Comparison of ENCODE assay signal across 17 mouse cellular contexts in the genomic region with DNA sequence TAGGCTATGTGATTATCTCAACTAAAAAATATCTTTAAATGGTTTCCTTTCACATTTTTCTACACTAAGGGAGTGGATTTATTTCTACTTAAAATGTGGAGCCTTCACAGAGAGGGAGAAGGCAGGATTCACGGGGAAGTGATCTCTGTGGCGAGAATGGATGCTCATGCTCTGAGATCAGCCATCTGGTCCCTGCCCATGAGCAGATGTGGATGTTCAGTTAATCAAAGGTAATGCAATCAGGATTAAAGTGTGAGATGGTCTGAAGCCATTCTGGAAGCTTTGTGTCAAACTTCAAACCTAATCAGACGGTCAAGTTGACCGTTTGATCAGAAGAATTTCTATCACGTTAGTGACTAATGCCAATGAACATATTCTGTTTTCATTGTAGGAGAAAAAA.
"Had no signal": no experiment of that assay in that cellular context is flagged by ENCODE, and none has a peak within 500 bp of the region (broad histone marks: within the 10 kb centered on the region; RNA-seq: fewer than 3 reads in every experiment).

No protein-coding gene starts in this region.

- ATAC-seq: liver, embryonic 12.5 days; midbrain, embryonic 13.5 days; midbrain, embryonic 15.5 days had no signal

- H3K4me1 ChIP-seq: liver, embryonic 12.5 days; midbrain, embryonic 13.5 days; midbrain, embryonic 15.5 days; neural tube, embryonic 15.5 days had no signal

- H3K36me3 ChIP-seq: liver, embryonic 12.5 days; midbrain, embryonic 10.5 days; midbrain, embryonic 13.5 days; midbrain, embryonic 15.5 days; neural tube, embryonic 13.5 days; neural tube, embryonic 15.5 days had no signal

- H3K27ac ChIP-seq: liver, embryonic 12.5 days; liver, embryonic 14.5 days; midbrain, embryonic 10.5 days; midbrain, embryonic 13.5 days; midbrain, embryonic 15.5 days; neural tube, embryonic 13.5 days; neural tube, embryonic 15.5 days had no signal

- H3K9ac ChIP-seq: liver, embryonic 12.5 days; liver, embryonic 14.5 days; lung, embryonic 14.5 days; midbrain, embryonic 13.5 days; midbrain, embryonic 15.5 days; neural tube, embryonic 13.5 days; neural tube, embryonic 15.5 days had no signal

- H3K27me3 ChIP-seq: liver, embryonic 12.5 days; midbrain, embryonic 13.5 days; midbrain, embryonic 15.5 days; neural tube, embryonic 13.5 days; neural tube, embryonic 15.5 days had no signal

- H3K4me2 ChIP-seq: liver, embryonic 12.5 days; lung, embryonic 14.5 days; midbrain, embryonic 13.5 days; midbrain, embryonic 15.5 days; neural tube, embryonic 13.5 days; neural tube, embryonic 15.5 days had no signal

- DNase-seq: lung, adult 18-20 months; lung, embryonic 14.5 days; lung, postnatal 10 days; lung, postnatal 4 days; right cerebral cortex, postnatal 14 days; spleen, adult 18-20 months; thymus, adult 18-20 months; thymus, postnatal 14 days; thymus, postnatal 36 days had no signal

- H3K4me3 ChIP-seq: liver, embryonic 12.5 days; midbrain, embryonic 10.5 days; midbrain, embryonic 13.5 days; midbrain, embryonic 15.5 days; myocyte; neural tube, embryonic 13.5 days; neural tube, embryonic 15.5 days had no signal

- H3K9me3 ChIP-seq: liver, embryonic 12.5 days; midbrain, embryonic 10.5 days; midbrain, embryonic 13.5 days; midbrain, embryonic 15.5 days; neural tube, embryonic 13.5 days; neural tube, embryonic 15.5 days had no signal
